Mouse (Mus musculus) heart, embryonic 14.5 days (tissue): ENCODE results near the gene Nr1d2. TPM values are rescaled to one million over a fixed set of nuclear protein-coding genes. Genes with fewer than 3 reads are reported as not detected.
A peak's percentile ranks its signal among the peaks of the same experiment; 100 is the strongest.
"Not testable (repeated sequence)": the region's sequence is repeated elsewhere in the genome, so short reads cannot be mapped to it uniquely, and the experiment has no call there.

Experiments
- ATAC-seq: fragments of 200-750 bp; cut with Nextera tagmentation; 2 replicates; pipeline ENCODE4 v1.8.0; 2017; ENCODE audit warnings: low read depth, moderate TSS enrichment; ENCODE audit not compliant: insufficient number of reproducible peaks, insufficient read depth, low FRiP score
- H3K27ac ChIP-seq, 2 experiments: fragments of 200-500 bp in 1 of 2; fragments of 300-500 bp in 1 of 2; sonication (generic) in 1 of 2; replicated peaks in 1 of 2; 2 replicates each; pipeline ENCODE4 v1.5.1; 2012 to 2014; ENCODE audit warnings: low read depth in 2 of 2, low read length in 2 of 2, control low read depth in 1 of 2, mild to moderate bottlenecking in 1 of 2, mixed read lengths in 1 of 2; ENCODE audit not compliant: control insufficient read depth in 1 of 2, insufficient read depth in 1 of 2
- H3K27me3 ChIP-seq: fragments of 300-500 bp; sonication (generic); 2 replicates; pipeline ENCODE4 v1.6.1; 2014; ENCODE audit warnings: mild to moderate bottlenecking, low read length, control low read depth; ENCODE audit not compliant: control insufficient read depth, insufficient read depth
- H3K36me3 ChIP-seq: fragments of 300-500 bp; sonication (generic); 2 replicates; pipeline ENCODE4 v1.6.1; 2014; ENCODE audit warnings: mild to moderate bottlenecking, control low read depth, low read length, mixed read lengths; ENCODE audit not compliant: control insufficient read depth, insufficient read depth
- H3K4me1 ChIP-seq, 2 experiments: fragments of 200-500 bp in 1 of 2; fragments of 300-500 bp in 1 of 2; sonication (generic) in 1 of 2; 2 replicates each; pipeline ENCODE4 v1.6.1; 2012 to 2014; ENCODE audit warnings: low read length in 2 of 2, control low read depth in 1 of 2, mixed read lengths in 1 of 2; ENCODE audit not compliant: control insufficient read depth in 2 of 2, insufficient read depth in 2 of 2
- H3K4me2 ChIP-seq: fragments of 300-500 bp; sonication (generic); 2 replicates; pipeline ENCODE4 v1.6.1; 2014; ENCODE audit warnings: mild to moderate bottlenecking, low read length
- H3K4me3 ChIP-seq, 2 experiments: fragments of 200-500 bp in 1 of 2; fragments of 300-500 bp in 1 of 2; sonication (generic) in 1 of 2; 2 replicates each; pipeline ENCODE4 v1.5.1; 2012 to 2014; ENCODE audit warnings: low read length in 2 of 2, mild to moderate bottlenecking in 2 of 2, control low read depth in 1 of 2, low read depth in 1 of 2, moderate library complexity in 1 of 2; ENCODE audit not compliant: control insufficient read depth in 1 of 2, insufficient read depth in 1 of 2
- H3K9ac ChIP-seq: fragments of 300-500 bp; sonication (generic); 2 replicates; pipeline ENCODE4 v1.6.1; 2014; ENCODE audit warnings: mild to moderate bottlenecking, low read length
- H3K9me3 ChIP-seq: fragments of 300-500 bp; sonication (generic); 2 replicates; pipeline ENCODE4 v1.6.1; 2016; ENCODE audit warnings: low read length, control low read depth; ENCODE audit not compliant: control insufficient read depth
- WGBS: fragments of 180-500 bp; shearing (Covaris S2); extraction: QIAGEN DNeasy Blood & Tissue Kit; methylation state at CpG from one replicate; pipeline ENCODE4 v1.1.7; 2014; 5-methylcytosine and 5-hydroxymethylcytosine counted together
- polyA plus RNA-seq: library from polyadenylated mRNA; unstranded; fragments of >200 nt; fragmentation: Nextera tagmentation; extraction: Ambion mirVana; gene quantifications from 2 replicates; pipeline ENCODE4 v1.2.1, GENCODE M21; 2014

The Nr1d2 gene
- polyA plus RNA-seq, 1 experiment from 2014 or later: 17.6 TPM

DNA sequence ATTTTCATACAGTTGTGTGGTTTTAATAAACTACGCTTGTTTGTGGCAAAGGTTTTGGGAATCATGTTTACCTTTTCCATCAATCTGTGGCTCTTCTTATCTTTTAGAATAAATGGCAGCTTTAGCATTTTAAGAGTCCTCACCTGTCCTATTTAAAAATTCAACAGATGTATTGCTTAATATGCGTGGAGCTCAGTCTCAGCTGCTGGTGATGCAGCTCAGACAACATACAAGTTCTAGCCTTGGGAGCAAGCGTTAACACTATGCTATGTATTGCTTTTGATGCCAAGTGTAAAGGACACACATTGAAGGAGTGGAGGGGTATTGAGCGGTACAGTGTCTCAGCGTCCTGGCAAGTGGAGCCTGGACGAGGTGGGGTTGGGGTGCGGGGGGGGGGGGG is 32.7 kb upstream of the Nr1d2 start:
- no peak for ATAC-seq
- Histone ChIP-seq H3K36me3 (peaks cover 28% of the 10 kb centered on the region), H3K4me2 (peak overlapping the region; percentile 83), H3K4me1 (peaks cover 0 to 12% of the 10 kb centered on the region in 2 experiments; a peak in 2 of 4 replicates), H3K9ac (peak overlapping the region; percentile 86), H3K4me3 (peak overlapping the region; percentile 74 to 91; a peak in 3 of 4 replicates), H3K27ac (peak overlapping the region in 1 of 2 experiments; percentile 77; a peak in 2 of 4 replicates), H3K27me3 (no peaks in the 10 kb centered on the region), H3K9me3 (no peaks in the 10 kb centered on the region)
- 4% methylated on average over 7 of the region's 7 CpGs for WGBS

DNA sequence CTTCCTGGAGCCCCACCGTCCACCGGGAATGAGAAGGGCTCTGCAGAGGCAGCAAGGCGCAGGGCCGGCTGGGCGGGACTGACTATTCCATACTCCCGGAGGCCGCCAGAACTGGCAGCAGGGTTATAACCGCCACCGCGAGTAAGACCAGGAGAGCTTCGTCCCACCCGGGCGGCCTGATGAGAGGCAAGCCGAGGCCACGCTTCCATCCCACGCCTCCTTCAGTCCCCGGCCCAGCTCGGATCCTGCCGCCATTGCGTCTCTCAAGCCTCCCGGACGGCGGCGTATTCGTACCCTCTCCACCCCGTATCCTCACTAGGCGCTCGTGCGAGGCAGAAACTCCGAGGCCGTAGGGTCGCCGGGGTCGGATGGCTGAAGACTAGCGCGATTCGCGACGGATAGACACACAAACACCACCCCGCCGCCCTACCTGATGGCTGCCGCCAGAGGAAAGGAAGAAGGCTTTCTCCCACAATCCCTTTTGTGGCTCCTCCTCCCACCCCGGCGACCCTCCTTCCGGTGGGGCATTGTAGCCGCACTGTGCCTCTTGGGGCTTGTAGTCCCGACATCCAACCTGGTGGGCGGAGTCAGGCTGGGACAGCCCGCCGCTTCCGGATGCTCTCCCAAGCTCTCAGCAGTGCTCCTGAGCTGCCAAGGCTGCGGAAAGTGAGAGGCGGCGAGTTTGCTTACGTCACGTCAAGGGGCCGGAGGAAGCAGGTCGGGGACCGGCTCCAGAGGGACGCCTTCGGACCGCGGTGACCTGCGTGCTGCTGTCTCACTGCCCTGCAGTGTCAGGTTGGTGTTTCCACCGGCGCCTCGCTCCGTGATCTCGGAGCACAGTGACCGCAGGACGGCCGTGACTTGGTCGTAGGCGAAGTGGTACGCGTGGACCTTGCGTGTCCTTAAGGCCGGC is 31.9 kb upstream of the Nr1d2 start, which contains the start of the genes Nkiras1 and Rpl15:
TSS of gene Nkiras1 (plus strand) at position 608 of the 913 bp plus-strand sequence.
TSS of gene Rpl15 (minus strand) at position 863 of the 913 bp plus-strand sequence.
- Histone ChIP-seq H3K9me3 (no peaks in the 10 kb centered on the region), H3K9ac (peak within 1 kb of the TSS; percentile 98), H3K27ac (peak within 1 kb of the TSS; percentile 74 to 86), H3K27me3 (no peaks in the 10 kb centered on the region), H3K4me2 (peak within 1 kb of the TSS; percentile 83), H3K36me3 (peaks cover 32% of the 10 kb centered on the region), H3K4me1 (peaks cover 0 to 12% of the 10 kb centered on the region in 2 experiments; a peak in 2 of 4 replicates), H3K4me3 (peak within 1 kb of the TSS; percentile 74 to 91)
- under 1% methylated on average over 77 of the region's 78 CpGs for WGBS
- peak; percentile 100 for ATAC-seq

DNA sequence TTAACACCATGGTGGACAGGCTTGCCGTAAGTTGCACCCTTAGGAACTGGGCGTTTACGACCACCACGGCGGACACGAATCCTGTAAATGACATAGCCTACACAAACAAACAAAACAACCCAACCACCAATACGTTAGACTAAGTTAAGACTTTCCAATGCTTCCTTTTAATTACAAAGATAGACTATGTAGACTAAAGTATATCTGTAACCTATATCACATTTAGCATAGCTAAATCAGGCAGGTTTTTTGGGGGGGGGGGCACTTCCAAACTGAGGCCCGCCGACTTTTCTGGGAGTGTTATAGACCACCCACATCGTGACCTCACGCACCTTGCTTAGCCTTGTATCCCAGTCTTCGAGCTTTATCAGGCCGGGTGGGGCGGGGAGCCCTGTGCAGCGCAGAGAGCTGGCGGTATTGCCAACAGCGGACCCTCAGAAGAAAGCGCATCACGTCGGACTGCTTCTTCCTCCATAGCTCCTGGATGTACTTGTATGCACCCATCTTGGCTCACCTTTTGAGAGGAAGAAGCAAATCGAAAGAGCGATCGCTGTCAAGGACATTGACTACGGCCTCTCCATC is 31.1 kb upstream of the Nr1d2 start:
- WGBS: 0% methylated on average over 22 of the region's 24 CpGs
- H3K9ac ChIP-seq: peak overlapping the region; percentile 98
- not testable (repeated sequence) for ATAC-seq, H3K9me3 ChIP-seq, H3K27me3 ChIP-seq
- H3K4me3 ChIP-seq: peak overlapping the region; percentile 68 to 91
- peaks cover 32% of the 10 kb centered on the region for H3K36me3 ChIP-seq
- peak overlapping the region; percentile 74 to 86 for H3K27ac ChIP-seq
- peaks cover 0 to 12% of the 10 kb centered on the region in 2 experiments; a peak in 2 of 4 replicates for H3K4me1 ChIP-seq
- H3K4me2 ChIP-seq: peak overlapping the region; percentile 75

DNA sequence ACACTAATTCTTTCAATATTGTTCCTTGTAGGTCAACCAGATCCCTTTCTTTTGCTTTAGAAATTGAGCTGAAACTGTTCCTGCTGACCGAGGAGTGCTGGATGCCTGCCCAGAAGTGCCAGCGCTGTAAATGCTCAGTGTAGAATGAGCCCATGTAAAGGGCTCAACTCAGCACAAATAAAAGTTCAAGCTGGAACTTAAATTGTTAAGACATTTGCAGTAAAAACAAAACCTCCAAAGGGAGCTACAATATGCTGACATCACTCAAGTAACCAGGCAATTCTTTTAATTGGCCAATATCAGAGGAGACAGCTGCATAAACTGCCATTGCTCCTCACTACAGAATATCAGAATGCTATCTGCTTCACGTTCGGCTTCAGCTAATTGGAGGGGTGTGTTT is 24.5 kb upstream of the Nr1d2 start:
- H3K27ac ChIP-seq: peak overlapping the region in 1 of 2 experiments; percentile 33; a peak in 1 of 4 replicates
- peaks cover 6% of the 10 kb centered on the region; the same call in 1 of the 2 replicates for H3K9me3 ChIP-seq
- H3K27me3 ChIP-seq: no peaks in the 10 kb centered on the region
- H3K4me2 ChIP-seq: no peak overlapping the region; the same call in 1 of the 2 replicates
- H3K4me1 ChIP-seq: peaks cover 0 to 12% of the 10 kb centered on the region in 2 experiments; a peak in 2 of 4 replicates
- ATAC-seq: no peak
- no peak overlapping the region for H3K4me3 ChIP-seq
- no peak overlapping the region; the same call in 1 of the 2 replicates for H3K9ac ChIP-seq
- H3K36me3 ChIP-seq: peaks cover 29% of the 10 kb centered on the region
- 22% methylated on average over 4 of the region's 4 CpGs for WGBS

- H3K27ac ChIP-seq: no peak overlapping the region
- no peak overlapping the region for H3K4me3 ChIP-seq
- no peak overlapping the region for H3K9ac ChIP-seq
- ATAC-seq: no peak
- no peak overlapping the region for H3K4me2 ChIP-seq
- no peaks in the 10 kb centered on the region for H3K27me3 ChIP-seq
- H3K9me3 ChIP-seq: peaks cover 6% of the 10 kb centered on the region; the same call in 1 of the 2 replicates
- H3K4me1 ChIP-seq: peaks cover 0 to 12% of the 10 kb centered on the region in 2 experiments; a peak in 2 of 4 replicates
- 0 out of 2 replicates have a peak, but pooled peaks cover 8% of the 10 kb centered on the region for H3K36me3 ChIP-seq
- 85% methylated on average over 3 of the region's 3 CpGs for WGBS
These were observed 22.3 kb upstream of the Nr1d2 start for GRCm38 (mm10) chr14:18261203-18261602.

- Histone ChIP-seq H3K9ac (no peak overlapping the region), H3K27ac (no peak overlapping the region), H3K4me2 (no peak overlapping the region), H3K9me3 (no peaks in the 10 kb centered on the region), H3K27me3 (no peaks in the 10 kb centered on the region), H3K36me3 (no peaks in the 10 kb centered on the region), H3K4me1 (peaks cover 0 to 3% of the 10 kb centered on the region in 2 experiments; a peak in 2 of 4 replicates), H3K4me3 (no peak overlapping the region)
- ATAC-seq: no peak
- WGBS: 81% methylated on average over 21 of the region's 21 CpGs
These were observed 3.8 kb upstream of the Nr1d2 start for GRCm38 (mm10) chr14:18242638-18243130.

DNA sequence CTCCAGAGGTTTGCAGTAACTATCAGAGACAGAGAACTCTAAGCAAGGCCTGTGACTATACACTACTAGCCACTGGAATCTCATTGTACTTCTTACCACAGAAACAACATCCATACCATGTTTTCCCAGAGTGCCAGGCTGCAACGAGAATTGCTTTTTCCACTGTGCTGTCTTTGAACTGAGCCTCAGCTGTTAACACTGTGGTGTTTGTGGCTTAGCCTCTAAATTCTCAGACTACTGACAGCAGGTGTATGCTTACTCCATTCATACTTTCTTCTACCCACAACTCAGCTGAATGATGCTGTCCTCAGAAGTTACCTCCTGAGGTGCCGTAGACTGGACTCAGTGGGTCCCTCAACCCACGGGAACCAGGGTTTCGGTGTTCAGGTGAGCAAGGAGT is 2.9 kb upstream of the Nr1d2 start:
- H3K4me1 ChIP-seq: peaks cover 0 to 3% of the 10 kb centered on the region in 2 experiments; a peak in 2 of 4 replicates
- ATAC-seq: no peak
- H3K9me3 ChIP-seq: no peaks in the 10 kb centered on the region
- H3K4me3 ChIP-seq: no peak overlapping the region
- no peaks in the 10 kb centered on the region for H3K27me3 ChIP-seq
- H3K9ac ChIP-seq: no peak overlapping the region
- no peaks in the 10 kb centered on the region for H3K36me3 ChIP-seq
- H3K4me2 ChIP-seq: no peak overlapping the region
- no peak overlapping the region for H3K27ac ChIP-seq
- WGBS: 82% methylated on average over 4 of the region's 4 CpGs
